15 mouse cellular contexts compared by ENCODE assay signal in the genomic region with DNA sequence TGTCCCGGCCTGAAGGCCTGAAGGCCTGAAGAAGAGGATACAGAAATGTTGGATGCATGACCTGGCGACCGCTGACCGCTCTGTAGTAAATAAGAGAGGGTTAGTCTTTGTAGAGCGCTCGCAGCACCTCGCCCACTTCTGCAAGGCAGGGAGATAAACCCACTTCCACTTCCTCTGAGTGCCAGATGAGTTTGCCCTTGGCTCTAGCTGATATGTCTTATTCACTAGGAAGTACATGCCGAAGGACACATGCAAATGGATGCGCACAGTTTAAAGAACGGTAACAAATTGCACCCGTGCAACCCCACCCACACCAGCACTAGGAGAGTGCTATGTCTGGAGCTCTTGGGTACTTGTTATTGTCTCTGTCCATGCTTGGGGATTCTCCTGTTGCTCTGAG.
DNase-seq lines count a peak whose midpoint lies in the region; ATAC-seq and TF ChIP-seq lines count a peak whose summit lies in the region.
"Had no signal": no experiment of that assay in that cellular context is flagged by ENCODE, and none has a peak within 500 bp of the region (broad histone marks: within the 10 kb centered on the region; RNA-seq: fewer than 3 reads in every experiment).

No protein-coding gene starts in this region.

- intact Hi-C loops in left cerebral cortex, postnatal 14 days (cut with DNase I): no loop called here

- peak; percentile 61 for DNase-seq in thymus, postnatal 0 days (ENCODE audit: low spot score)
- DNase-seq in thymus, adult 18-20 months: no peak
- DNase-seq in induced T-regulatory cell, adult 2 months (ENCODE audit: low read depth): peak; percentile 54
- DNase-seq in naive thymus-derived CD4-positive, alpha-beta T cell, adult 2 months (ENCODE audit: low read depth): peak; percentile 46
- DNase-seq in hindbrain, postnatal 0 days (ENCODE audit: low spot score): no peak
- DNase-seq in left cerebral cortex, postnatal 14 days (ENCODE audit: low spot score in 2 of 2): no peak
- no peak for DNase-seq in cerebellum, postnatal 14 days
- DNase-seq: cerebellum, adult 11 months; kidney, postnatal 10 days; lung, postnatal 10 days had no signal

- no peak overlapping the region for H3K4me3 ChIP-seq in hindbrain, postnatal 0 days (ENCODE audit: low read length)
- H3K4me3 ChIP-seq: forebrain, embryonic 13.5 days; hindbrain, embryonic 12.5 days; midbrain, embryonic 12.5 days; myocyte had no signal

- no peaks in the 10 kb centered on the region for H3K4me1 ChIP-seq in hindbrain, postnatal 0 days (ENCODE audit: insufficient read depth, low read length)
- H3K4me1 ChIP-seq: hindbrain, embryonic 12.5 days; midbrain, embryonic 12.5 days had no signal

- no peak overlapping the region for H3K4me2 ChIP-seq in hindbrain, postnatal 0 days (ENCODE audit: low read depth, low read length)
- H3K4me2 ChIP-seq: forebrain, embryonic 13.5 days; hindbrain, embryonic 12.5 days; midbrain, embryonic 12.5 days had no signal

- H3K9ac ChIP-seq in hindbrain, postnatal 0 days (replicated peaks; ENCODE audit: low read length): no peak overlapping the region
- H3K9ac ChIP-seq: forebrain, embryonic 13.5 days; hindbrain, embryonic 12.5 days; midbrain, embryonic 12.5 days had no signal

- H3K36me3 ChIP-seq in hindbrain, postnatal 0 days (ENCODE audit: insufficient read depth, low read length): no peaks in the 10 kb centered on the region

- TF ChIP-seq CTCF in hindbrain, postnatal 0 days (IDR thresholded peaks at IDR 0.05; ENCODE audit: low read depth): no peak

- no peaks in the 10 kb centered on the region for H3K9me3 ChIP-seq in hindbrain, postnatal 0 days (ENCODE audit: low read length)
- H3K9me3 ChIP-seq: forebrain, embryonic 13.5 days; hindbrain, embryonic 12.5 days; midbrain, embryonic 12.5 days had no signal

- 90% methylated on average over 11 of the region's 11 CpGs for WGBS in hindbrain, postnatal 0 days

- no peak for ATAC-seq in hindbrain, postnatal 0 days
- ATAC-seq: forebrain, embryonic 13.5 days; intestine, postnatal 0 days had no signal

- no peak overlapping the region for H3K27ac ChIP-seq in hindbrain, postnatal 0 days
- H3K27ac ChIP-seq: forebrain, embryonic 13.5 days; hindbrain, embryonic 12.5 days; midbrain, embryonic 12.5 days had no signal

- no peaks in the 10 kb centered on the region for H3K27me3 ChIP-seq in hindbrain, postnatal 0 days (ENCODE audit: insufficient read depth, low read length)
- H3K27me3 ChIP-seq: forebrain, embryonic 13.5 days; hindbrain, embryonic 12.5 days; midbrain, embryonic 12.5 days had no signal

Comparison
In these comparisons a context has a peak if more than half of its experiments do, and no peak if none do; other contexts are left out.
1. DNase-seq: peak in thymus, postnatal 0 days (single experiment), induced T-regulatory cell, adult 2 months (single experiment) and naive thymus-derived CD4-positive, alpha-beta T cell, adult 2 months (single experiment); none in thymus, adult 18-20 months (0 of 2), hindbrain, postnatal 0 days (single experiment), left cerebral cortex, postnatal 14 days (0 of 2) and cerebellum, postnatal 14 days (0 of 2).